Mouse (Mus musculus): ENCODE data around the gene Il17f.
"Not testable (repeated sequence)": the region's sequence is repeated elsewhere in the genome, so short reads cannot be mapped to it uniquely, and the experiment has no call there.

Il17f gene

DNA sequence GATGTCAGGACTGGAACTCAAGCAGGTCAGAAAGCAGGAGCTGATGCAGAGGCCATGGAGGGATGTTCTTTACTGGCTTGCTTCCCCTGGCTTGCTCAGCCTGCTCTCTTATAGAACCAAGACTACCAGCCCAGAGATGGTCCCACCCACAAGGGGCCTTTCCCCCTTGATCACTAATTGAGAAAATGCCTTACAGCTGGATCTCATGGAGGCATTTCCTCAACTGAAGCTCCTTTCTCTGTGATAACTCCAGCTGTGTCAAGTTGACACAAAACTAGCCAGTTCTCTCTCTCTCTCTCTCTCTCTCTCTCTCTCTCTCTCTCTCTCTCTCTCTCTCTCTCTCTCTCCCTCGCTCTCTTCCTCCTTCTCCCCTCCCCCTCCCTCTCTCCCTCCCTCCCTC, at the start of gene Il17f:
TSS of gene Il17f (minus strand) at position 101 of the 400 bp plus-strand sequence.
- not testable (repeated sequence) for DNase-seq (ENCODE audit: low spot score)

DNA sequence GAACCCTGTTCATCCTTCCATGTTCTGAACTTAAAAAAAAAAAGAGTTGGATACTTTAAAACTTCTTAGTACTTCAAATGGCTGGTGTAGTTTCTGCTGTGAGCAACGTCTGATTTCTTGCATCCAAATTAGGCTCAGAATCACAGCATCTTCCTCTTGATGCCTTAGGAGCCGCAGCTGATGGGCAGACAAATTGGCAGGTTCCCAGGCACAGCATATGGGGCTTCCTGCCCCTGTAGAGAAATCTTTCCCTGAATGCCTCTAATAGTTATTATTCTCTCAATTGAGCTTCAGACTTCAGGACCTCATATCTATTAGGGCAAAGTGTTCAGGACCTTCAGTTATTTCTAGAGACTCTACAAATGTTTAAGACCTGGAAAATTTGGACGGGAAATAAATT, 49.5 kb upstream of the Il17f start:
- no peak for DNase-seq (ENCODE audit: low spot score)

DNA sequence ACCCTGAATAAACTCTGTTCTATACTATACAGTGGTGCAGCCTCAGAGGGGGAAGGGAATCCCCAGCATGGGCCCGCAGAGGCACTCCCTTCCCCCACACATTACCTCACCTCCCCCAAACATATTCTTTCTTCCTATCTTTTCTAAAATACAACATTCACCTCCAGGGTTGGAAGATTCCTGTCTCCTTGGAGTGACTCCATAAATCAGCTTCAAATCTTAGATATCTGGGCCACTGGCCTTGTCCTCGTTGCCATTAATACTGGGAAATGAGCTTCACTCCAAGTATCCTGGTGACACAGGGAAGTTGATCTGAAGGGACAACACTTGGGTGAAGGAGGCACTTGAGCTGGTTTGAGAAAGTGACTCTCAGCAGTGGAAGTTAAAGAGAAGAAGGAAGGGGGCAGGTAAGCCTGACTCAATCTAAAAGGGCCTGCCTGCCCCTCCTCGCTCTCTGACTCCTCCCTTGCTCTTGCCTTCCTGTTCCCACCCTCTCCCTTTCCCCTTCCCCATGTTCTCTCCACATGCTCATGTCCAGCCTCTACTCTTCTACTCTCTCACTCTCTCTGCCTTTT, 46.2 kb upstream of the Il17f start:
- DNase-seq (ENCODE audit: low spot score): no peak

DNA sequence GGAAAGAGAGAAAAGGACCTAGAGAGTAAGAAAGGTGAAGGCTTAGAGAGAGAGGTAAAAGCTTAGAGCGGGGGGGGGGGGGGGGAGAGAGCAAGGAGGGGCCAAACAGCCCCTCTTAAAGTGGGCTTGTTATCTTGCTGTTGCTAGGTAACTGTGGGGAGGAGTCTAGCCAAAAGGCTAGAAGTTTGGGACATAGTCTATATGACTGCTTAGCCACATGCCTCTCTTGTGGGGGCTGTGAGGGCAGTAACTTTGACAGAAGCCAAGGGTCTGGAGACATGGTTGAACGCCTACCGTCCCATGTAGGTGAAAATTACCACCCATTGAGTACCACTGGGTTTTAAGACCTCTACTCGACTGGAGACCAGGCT, 42.7 kb upstream of the Il17f start:
- no peak for DNase-seq (ENCODE audit: low spot score)

DNA sequence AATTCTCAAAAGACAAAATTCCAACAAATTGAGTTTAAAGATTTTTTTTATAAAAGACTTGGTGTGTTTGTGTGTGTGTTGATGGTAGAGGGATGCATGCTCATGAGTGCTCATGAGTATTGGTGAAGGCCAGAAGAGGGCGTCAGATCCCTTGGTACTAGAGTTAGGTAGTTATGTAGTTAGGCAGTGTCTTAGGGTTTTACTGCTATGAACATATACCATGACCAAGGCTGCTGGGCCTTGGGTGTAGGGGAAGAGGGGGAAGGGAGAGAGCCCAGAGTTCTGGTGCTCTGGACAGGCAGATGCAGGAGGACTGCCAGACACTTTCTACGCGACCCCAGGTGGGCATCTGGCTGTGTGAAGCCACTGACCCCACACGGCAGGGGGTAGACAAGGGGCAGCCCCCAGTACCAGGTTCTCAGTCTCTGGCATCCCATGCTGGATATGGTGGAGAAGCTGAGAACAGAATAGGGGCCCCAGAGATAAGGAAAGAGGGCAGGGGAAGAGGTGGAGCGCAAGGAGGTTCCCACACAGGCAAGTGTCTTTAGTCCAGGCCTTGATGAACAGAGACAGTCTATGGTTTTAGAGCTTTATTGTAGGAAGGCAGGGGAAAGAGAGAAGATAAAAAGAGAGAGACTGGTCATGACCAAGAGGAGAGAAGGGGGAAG, 42.2 kb upstream of the Il17f start:
- no peak for DNase-seq (ENCODE audit: low spot score)

DNA sequence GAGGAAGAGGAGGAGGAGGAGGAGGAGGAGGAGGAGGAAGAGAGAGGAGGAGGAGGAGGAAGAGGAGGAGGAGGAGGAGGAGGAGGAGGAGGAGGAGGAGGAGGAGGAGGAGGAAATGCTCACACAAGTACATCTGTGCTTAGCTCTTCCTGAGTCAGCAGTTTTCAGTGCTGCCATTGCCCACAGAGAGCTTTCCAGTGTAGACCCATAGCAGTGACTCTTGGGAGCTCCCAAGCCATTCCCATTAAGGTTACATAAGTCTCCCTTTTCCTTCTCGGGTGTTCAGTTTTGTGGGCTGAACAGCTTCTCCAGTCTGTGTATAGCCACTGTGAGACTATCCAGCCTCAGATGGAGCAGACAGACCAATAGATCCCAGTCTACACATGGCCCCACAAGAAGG, 40.1 kb upstream of the Il17f start:
- no peak for DNase-seq (ENCODE audit: low spot score)

DNA sequence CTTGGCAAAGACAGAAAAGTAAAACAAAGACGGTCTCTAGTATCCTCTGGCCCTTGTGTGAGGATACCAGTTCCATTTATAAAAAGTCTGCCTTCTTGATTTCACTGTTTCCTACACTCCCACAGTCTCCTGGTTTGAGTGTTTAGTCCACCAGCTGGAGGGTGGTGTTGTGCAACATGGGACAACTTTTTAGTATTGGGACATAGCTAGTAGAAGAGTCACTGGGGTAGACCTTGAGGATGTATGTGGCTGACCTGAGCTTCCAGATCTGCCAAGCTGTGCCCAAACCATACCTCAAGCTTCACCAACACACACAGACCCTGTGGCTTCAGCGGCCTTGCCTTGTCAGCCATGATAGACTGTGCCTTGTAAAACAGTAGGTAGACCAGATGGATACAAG, 37.6 kb upstream of the Il17f start:
- no peak for DNase-seq (ENCODE audit: low spot score)

DNA sequence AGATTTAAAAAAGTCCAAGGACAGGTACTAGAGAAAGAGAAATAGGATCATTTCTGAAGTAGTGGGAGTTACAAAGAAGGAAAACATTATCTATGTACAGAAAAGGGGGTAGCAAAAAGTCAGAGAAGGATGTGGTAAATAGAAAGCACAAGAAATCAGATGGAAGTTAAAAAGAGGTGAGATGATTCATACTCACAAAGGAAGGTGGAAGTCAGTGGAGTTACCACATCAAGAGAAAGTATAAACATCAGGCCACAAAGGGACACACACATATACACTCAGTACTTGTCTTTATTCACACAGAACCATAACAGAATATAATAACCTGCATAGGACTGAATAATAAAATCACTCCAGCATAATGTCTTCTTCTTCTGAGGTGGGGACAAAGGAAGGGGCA, 34.6 kb upstream of the Il17f start:
- DNase-seq (ENCODE audit: low spot score): no peak

DNA sequence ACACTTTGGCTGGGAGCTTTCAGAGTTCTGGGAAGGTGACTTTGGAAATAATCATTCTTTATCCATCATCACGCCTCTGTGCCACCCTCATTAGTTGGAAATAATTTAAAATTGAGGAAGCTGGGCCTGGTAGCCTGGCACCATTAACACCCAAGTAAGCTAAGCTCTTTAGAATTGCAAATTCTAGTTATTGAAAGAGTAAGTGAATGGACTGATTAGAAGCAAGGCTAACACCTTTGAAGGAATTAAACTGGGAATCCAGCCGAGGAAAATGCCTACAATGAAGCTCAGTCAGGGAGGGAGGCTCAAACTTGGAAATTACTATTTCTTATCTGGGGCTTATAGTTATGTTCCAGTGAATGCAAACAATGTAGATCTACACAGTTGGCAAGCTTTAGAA, 33.5 kb upstream of the Il17f start:
- DNase-seq (ENCODE audit: low spot score): no peak

DNA sequence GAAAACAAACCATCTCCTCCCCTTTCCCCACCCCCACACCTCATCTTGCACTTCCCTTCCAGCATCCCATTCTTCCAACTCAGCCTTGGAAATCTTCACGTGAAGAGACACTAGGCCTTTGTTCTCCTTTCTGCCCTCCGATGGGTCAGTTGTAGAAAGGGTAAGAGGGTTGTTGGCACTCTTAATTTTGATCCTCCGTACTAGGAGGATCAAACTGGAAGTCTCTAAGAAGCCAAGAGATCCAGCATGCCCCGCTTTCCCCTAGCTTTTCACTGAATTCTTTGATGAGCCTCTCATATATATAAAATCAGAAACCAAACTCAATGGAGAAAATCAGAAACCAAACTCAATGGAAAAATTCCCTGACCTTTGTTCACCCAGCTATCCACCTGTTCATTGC, 33.1 kb upstream of the Il17f start:
- no peak for DNase-seq (ENCODE audit: low spot score)

DNA sequence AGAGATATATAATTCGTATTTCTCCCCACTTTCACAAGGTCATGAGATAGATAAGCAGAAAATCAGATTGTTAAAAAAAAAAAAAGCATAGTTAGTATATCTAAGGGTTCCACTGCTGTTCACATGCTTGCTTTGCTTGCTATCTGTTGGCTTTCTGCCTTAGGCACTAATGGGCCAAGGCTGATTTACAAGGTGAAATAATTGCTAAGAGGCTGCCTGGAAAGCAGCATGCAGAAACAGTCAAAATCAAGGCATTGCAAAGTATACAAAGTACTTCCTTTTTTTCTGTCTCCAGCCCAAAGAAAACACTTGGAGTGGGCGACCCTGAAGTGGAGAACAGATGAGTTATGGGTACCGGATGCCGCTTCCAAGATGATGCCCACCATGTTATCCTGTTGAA, 30.5 kb upstream of the Il17f start:
- DNase-seq (ENCODE audit: low spot score): no peak

DNA sequence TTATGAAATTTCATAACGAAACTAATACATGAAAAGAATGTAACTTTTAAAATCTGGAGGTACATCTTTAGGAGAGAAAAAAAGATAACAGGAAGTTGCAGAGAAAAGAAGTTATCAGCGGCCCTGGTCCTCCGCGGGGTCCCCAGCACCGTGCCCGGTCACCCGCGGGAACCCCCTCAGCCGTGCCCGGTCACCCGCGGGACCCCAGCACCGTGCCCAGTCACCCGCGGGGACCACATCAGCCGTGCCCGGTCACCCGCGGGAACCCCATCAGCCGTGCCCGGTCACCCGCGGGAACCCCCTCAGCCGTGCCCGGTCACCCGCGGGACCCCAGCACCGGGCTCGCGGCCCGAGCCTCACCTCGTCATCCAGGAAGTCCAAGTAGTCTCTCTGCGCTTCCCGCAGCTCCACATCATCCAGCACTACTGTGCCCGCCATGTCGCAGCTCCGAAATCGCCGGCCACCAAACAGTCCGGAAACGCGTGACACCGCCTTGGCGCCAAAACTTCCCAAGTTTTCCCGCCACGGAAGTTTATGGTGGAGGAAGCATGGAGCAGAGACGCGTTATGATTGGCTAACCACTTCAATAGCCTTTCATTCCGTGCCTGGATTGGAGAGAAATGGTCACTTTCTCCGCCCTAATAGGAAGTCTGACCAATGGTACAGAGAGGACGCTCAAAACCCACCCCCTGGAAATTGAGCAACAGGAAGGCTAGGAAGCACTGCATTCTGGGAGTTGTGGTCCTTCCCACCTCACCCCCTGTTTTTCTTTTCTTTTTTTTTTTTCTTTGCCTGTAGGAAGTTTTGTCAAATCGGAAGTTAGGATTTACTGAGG, 29.6 kb upstream of the Il17f start, which contains the start of gene Mcm3:
TSS of gene Mcm3 (minus strand) at position 542 of the 835 bp plus-strand sequence.
- peak; percentile 78 for DNase-seq (ENCODE audit: low spot score)

DNA sequence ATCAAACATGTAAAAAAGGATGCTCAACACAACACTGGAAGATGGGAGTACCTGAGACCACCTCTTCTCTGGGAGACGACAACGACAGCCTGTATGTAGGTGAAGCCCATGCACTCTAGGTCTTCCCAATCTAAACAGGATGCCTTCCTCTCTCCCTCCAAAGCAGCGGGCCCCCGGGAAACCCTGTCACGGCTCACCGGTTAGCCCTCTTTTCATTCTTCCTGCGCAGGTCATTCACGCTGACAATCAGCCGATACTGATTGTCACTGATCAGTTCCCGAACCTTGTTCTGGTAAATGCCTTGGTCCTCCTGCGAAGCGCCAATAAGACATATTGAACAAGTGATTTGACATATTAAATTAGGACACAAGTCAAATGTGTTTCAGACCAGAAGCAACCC, 27.2 kb upstream of the Il17f start:
- no peak for DNase-seq (ENCODE audit: low spot score)

DNA sequence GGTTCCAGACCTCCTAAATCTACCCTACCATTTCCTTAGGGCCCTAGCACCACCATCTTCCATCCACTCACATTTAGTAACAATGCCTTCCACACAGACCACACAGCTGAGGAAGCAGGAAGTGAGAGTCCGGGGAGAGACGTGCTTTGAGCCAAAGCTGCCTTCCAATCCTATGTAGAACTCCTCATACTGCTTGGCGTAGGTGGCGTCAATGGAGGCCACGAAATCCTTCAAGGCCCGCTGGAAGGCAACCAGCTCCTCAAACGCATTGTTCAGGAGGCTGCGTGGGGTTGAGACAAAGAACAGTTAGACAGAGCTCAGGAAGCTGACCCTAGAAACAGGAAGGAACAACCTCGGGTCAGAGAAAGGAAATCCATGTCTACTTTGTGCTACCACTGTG, 26.8 kb upstream of the Il17f start:
- no peak for DNase-seq (ENCODE audit: low spot score)

DNA sequence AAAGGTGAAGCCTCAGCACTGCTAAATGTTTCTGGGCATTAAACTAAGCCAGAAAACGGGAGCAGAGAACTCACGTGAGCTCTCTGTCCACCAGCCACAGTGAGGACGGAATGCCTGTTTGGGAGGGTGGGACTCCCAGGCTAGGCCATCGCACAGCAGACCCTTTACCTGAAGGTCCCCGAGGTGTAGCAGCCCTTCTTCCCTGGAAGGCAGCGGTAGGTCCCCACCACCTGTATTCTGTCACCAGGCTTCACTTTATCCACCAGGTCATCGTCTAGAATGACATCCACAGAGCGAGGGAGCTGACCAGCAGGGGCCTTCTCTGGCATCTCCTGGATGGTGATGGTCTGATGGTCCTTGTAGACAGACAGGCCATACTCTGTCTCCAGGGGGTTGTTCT, 24.1 kb upstream of the Il17f start:
- DNase-seq (ENCODE audit: low spot score): no peak

DNA sequence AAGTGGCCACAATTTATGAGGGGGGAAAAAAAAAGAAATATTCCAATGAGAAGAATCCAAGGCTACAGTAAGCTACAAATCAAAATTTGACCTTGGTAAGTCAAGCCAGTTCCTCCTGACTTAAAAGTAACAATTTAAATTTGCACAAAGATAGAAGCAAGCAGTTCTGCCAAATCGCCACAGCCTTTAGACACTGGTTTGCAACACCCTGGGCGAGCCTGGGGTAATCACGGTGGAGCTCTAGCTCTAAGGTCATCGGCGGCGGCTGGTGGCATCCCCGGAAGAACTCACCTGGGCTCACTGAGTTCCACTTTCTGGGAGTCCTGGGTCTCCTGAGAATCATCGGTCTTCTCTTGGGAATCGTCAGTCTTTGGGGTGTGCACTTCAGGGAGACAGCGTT, 14.1 kb upstream of the Il17f start:
- no peak for DNase-seq (ENCODE audit: low spot score)

DNA sequence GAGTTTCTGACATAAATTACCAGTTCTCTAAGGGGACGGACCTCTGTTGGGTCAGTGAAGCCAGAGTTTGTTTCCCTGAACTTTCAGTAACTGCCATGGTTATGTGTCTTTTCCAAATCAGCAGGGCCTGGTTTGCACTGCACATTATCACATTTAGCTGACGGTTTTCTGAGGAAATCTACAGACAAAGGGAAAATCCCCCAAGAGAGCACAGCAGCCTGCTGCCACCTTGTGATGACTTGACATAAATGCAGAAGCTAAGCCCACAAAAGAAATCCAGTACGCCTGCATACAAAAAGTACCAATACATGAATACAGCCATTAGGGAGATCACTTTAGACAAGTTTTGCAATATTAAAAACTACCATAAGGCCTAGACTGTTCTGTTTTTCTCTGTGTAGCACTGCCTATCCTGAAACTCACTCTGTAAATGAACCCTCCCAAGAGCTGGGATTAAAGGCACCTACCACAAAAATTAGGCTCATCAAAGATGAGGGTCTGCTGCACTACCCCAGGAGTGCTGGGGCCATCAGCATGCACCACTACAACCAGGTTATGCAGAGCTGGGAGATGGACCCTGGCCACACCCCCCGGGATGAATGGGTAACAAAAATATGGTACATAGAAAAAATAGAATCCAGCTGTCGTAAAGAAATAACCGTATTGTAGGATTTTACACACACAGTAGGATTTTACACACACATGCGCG, 11.4 kb upstream of the Il17f start:
- DNase-seq (ENCODE audit: low spot score): peak; percentile 5

DNA sequence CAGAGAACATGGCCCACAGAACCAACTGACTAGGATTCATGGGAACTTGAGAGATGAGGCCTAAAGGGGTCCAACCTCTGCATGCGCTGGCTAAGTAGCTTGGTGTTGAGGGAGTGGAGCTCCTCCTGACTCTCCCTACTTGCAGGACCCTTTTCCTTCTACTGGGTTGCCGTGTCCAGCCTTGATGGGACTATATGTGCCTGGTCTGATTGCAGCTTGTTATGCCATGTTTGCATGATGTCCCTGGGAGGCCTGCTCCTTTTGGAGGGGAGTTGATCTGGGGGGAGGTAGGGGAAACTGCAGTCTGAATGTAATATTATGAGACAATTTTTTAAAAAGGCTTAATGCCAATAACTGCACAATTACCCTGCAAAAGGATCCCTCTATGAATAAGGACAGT, 10.9 kb upstream of the Il17f start:
- DNase-seq (ENCODE audit: low spot score): no peak

DNA sequence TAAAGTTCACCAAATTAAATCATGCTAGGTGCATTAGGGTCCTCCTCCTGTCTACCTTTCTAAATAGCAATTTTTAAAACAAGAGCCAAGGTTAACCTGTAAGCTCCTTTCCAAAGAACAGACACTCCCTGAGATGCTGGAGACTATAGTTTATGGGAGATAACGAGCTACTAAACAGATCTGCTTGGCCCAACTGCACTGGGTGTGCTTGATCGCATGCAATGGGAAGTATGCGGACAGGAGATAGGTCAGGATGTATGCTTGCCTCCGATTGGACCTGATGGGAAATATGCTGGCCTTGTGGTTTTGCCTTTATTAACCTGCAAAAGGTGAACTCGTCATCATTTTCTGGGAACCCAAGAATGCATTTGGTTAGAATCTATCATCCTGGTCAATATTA, 4.8 kb upstream of the Il17f start:
- DNase-seq (ENCODE audit: low spot score): no peak

DNA sequence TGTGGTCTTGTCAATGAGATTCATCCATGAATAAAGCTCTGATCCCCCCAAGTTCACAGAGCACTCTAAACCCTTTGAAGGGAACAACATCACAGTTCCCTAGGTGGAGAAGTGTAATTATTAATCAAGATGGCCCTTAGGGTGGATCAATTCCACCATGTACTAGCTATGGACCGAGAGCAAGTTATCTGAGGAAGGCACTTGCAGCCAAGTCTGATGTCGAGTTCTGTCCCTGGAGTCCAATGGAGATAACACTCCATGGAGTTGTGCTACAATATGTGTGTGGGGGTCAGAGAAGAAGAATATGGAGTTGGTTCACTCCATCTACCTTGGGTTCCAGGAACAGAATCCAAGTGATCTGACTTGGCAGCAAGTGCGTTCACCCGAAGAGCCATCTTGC, 4.3 kb upstream of the Il17f start:
- DNase-seq (ENCODE audit: low spot score): no peak

DNA sequence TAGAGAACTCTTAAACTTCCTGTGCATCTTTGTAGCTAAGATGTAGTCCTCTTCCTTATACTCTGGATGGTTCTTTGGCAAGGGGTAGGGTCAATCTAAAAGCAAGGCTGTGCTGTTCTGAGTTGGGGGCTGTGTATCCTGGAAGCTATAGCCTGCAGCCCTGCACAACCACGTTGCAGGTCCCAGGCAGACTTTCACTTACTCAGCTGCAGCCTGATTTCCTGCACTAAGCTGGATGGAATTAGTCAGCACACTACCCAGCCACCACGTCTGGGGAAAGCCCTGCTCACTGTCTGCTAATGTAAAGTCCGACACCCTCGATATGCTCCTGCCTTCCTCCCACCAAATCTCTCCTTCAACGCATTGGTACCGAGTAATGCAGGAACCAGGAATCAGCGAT, 997 bp upstream of the Il17f start:
- no peak for DNase-seq (ENCODE audit: low spot score)

DNA sequence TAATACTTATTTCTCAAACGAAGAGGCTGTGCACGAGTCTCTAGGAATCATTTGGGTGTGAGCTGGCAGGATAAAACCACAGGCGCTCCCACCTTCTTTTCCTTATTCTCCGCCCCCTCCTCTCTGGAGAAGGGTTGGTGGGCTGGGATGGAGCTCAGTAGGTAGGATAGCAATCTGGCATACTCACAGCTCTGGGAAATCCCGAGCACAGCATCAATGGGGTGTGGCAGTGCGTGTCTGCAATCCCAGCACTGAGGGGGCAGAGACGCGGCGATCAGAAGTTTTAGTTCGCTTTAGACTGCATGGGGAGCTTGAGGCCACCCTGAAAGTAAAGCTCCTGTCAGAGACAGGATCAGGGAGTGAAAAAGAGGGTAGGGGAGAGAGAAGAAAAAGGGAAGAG, 2.0 kb downstream of the Il17f start:
- DNase-seq (ENCODE audit: low spot score): no peak

DNA sequence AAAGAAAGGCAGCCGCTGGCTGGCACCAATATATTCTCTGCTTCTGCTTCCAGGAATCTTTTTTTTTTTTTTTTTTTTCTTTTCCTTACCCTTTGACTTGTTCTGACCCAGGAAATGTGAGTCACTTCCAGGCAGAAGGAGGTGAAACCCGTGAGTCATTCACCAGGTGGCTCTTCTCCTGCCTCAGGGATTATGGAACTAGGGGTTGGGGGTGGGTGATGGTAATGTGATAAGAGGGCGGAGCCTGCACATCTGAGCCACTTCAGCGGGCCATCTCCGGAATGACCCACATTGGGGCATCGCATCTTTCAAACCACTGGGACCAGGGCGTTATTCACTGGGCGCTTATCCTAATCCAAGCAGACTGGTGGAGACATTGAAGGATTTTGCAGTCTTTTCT, 3.4 kb downstream of the Il17f start:
- no peak for DNase-seq (ENCODE audit: low spot score)

Data from ovary, postnatal 14 days (tissue).